Mouse (Mus musculus): ENCODE data around the gene Dyrk2.

The Dyrk2 gene

DNA sequence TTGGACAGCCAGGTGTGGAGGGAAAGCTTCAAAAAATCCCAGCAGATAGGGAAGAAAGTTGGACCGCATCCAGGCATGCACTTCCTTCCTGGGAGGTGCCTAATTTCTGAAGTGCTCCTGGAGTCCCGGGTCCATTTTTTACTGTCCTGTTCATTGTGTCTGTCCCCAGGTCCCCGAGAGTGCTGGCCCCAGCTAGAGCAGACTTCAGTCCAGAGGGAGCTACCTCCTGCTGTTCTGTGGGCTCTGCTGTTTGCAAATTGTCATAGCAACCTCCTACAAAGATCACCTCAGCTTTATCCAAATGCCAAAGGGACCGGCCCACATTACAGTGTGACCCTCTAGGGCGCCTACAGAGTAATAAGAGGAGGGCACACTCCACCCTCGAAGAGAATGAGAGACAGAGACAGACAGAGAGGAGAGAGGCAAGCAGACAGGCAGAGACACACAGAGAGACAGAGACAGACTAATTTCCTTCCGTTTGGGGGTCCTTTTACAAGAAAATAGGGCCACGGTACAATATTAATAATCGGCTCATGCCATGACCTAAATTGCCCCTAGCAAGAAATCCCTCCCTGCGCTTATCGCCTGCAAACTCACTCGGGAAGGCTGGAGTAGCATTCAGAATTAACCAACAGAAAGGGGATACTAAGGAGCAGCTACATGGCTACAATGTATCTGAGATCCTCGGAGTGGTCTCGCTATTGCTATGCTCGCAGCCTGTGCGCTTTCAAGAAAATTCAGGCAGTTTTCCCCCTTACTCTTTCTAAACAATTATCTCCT lies at the start of gene Dyrk2:
TSS of gene Dyrk2 (minus strand) at position 9 of the 780 bp plus-strand sequence.
- no peak for DNase-seq (ENCODE audit: low spot score)

DNA sequence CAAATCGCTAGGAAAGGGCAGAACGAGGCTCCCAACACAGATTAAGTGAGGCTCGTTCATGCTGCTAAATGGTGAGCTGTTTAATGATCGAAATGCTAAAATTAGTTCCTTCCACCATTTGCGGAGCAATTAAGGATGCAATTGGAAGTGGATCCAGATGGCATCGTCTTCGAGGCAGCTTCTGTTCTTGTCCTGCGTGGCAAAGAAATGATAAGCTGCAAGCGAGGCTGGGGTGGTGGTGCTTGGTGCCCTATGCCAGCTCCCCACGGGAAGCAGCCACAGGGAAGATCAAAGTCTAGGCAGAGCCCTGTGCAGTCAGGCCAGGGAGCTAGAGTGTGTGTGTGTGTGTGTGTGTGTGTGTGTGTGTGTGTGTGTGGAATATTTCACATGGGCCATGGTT lies 32.6 kb upstream of the Dyrk2 start:
- no peak for DNase-seq (ENCODE audit: low spot score)

GRCm38 (mm10) chr10:118893645-118894044 lies 23.6 kb upstream of the Dyrk2 start:
- DNase-seq (ENCODE audit: low spot score), result no peak

GRCm38 (mm10) chr10:118884126-118884525 lies 14.1 kb upstream of the Dyrk2 start:
- no peak for DNase-seq (ENCODE audit: low spot score)

DNA sequence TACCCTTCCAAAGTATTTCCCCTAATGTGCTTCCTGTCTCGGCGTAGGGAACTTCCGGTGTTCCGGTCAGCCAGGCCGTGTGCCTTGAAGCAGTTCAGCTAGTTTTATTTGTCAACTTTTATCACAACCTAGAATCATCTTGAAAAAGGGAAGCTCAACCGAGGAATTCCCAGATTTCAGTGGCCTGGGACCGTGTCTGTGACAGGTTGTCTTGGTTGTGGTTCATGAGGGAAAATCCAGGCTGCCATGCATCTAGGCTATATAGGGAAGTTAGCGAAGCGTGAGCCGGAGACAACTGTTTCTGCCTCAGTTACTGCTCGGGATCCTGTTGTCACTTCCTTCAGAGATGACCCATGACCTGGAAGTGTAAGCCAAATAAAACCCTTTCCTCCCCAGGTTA lies 13.3 kb upstream of the Dyrk2 start:
- DNase-seq (ENCODE audit: low spot score), result no peak

DNA sequence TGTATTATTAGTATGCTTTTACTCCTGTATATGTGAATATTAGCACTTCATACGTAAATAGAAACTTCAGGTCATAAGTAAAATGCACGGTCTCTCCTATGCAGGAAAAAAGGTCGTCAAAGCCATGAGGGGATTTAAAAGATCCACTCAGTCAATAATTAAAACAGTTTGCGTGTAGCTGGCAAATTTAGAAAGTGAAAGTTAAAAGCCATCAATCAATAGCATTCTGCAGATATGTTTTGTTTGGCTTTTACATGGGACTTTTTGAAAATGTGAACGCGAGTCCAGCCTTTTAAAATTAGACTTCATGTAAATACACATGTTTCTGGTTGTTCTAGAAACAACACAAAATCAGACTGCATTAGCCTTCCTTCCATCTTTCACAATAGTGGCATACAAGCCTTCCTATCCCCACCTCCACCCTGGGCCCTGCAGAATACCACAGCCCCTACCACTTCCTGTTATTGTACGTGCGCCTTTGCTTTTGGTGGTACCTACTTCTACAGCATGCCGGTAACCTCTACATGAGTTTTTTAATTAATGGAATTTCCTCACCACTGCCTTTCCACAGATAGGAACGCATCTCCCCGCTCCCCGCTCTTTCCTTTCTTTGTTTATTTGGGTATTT lies 12.4 kb upstream of the Dyrk2 start:
- no peak for DNase-seq (ENCODE audit: low spot score)

DNA sequence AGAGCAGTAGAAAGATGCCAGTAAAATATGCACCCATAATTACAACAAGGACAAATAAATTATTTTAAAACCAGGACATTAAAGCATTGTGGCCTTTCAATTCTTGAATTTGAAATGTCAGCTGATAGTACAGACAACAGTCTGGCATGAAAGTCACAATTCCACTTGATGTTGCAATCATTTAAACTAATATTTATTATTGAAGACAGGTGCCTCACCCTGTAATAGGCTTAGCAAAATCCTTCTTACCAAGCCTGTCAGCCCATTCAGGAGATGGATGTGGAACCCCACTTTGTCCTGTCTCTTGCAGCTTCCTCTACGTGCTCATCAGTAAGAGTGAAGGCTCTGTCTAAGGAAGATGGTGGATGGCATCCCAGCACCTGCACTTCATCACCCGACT lies 10.8 kb upstream of the Dyrk2 start:
- DNase-seq (ENCODE audit: low spot score), result no peak

GRCm38 (mm10) chr10:118872196-118872595 lies 2.2 kb upstream of the Dyrk2 start:
- DNase-seq (ENCODE audit: low spot score), result no peak

- DNase-seq (ENCODE audit: low spot score), result peak; percentile 63
These were observed 413 bp downstream of the Dyrk2 start for GRCm38 (mm10) chr10:118869591-118870001.

DNA sequence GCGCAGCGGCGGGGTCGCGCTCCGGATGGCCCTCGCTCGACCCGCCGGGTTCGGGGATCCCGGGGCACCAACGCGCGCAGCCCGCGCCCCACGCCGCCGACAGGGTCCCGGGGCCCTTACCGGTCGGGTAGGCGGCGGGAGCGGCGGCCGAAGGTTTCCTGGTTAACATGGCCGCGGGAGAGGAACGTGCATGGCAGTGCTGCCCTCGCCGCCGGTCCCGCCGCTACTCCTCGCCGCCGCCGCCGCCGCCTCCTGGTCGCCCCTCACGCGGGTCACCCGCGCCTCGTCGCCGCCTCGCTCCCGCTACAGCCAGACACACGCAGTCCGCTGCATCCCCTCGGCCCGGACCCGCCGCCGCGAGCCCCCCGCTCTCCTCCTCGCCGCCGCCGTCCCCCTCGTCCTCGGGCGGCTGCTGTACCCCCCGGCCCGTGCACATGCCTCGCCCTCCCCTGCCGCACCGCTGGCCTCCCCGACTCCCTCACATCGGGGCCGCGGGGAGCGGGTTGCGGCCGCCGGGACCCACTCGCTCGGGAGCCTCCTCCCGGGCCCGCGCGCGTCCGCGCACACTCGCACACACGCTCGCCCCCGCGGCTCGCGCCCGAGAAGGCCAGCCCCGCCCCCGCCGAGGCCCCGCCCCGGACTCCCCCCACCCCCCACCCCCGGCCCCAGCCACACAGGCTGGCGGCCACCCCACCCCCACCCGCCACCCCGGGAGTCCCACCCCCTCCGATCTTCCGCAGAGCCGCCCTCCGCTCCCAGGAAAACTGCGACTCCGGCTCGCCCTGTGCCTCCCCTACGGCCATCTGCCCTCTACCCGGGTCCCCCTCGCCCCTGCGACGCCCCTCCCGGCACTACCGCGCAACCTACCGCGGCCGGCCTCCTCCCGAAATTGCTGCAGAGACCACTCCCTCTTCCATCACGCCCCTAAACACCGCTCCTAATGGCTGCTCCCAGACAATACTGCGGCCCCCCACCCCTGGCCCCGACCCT lies 1.1 kb downstream of the Dyrk2 start:
- peak; percentile 64 for DNase-seq (ENCODE audit: low spot score)

- DNase-seq (ENCODE audit: low spot score), result no peak
These were observed 2.0 kb downstream of the Dyrk2 start for GRCm38 (mm10) chr10:118867896-118868600.

- no peak for DNase-seq (ENCODE audit: low spot score)
These were observed 2.6 kb downstream of the Dyrk2 start for GRCm38 (mm10) chr10:118867304-118867895.

- DNase-seq (ENCODE audit: low spot score), result no peak
These were observed 5.0 kb downstream of the Dyrk2 start for GRCm38 (mm10) chr10:118864976-118865375.

DNA sequence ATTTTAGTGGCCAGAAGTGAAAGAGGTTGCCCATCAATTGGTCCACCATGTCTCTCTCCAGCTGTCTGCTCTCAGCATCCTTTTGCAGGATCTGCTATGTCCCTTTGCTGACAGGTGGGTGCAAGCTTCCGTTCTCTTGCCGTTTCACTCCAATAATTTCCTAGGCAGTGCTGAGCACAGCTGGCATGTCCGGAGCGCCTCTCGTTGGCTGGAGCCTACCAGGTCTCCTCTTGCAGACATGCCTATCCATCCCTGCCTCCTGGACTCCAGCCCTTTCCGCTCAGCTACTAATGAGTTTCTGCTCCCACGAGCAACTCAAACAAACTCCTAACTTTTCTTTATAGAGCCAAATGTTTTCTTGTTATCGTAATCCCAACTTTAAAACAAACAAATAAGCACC lies 6.4 kb downstream of the Dyrk2 start:
- DNase-seq (ENCODE audit: low spot score), result no peak

- no peak for DNase-seq (ENCODE audit: low spot score)
These were observed 7.8 kb downstream of the Dyrk2 start for GRCm38 (mm10) chr10:118862233-118862632.

- DNase-seq (ENCODE audit: low spot score), result peak; percentile 42
These were observed 8.6 kb downstream of the Dyrk2 start for GRCm38 (mm10) chr10:118861234-118862025.

DNA sequence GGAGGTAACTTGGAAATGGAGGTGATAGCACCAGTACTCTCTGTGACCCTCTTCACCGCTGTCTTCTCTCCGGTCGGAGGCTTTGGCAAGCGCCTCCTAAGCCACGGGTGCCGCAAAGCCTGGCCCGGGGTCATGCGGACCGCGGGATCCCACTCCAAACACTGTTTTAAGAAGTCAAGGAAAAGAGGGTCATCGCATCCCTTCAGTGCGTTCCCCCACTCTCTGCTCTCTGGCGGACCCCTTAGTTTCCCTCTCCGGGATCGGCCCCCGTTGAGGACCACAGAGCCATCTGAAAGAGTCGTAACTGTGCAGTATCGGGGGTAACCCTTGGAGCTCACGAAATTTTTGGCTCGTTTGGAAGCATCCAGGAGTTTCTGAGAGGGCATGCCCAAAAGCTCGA lies 10.4 kb downstream of the Dyrk2 start:
- no peak for DNase-seq (ENCODE audit: low spot score)

GRCm38 (mm10) chr10:118854641-118855040 lies 15.4 kb downstream of the Dyrk2 start:
- no peak for DNase-seq (ENCODE audit: low spot score)

- DNase-seq (ENCODE audit: low spot score), result no peak
These were observed 17.5 kb downstream of the Dyrk2 start for GRCm38 (mm10) chr10:118852554-118852953.

- DNase-seq (ENCODE audit: low spot score), result no peak
These were observed 21.5 kb downstream of the Dyrk2 start for GRCm38 (mm10) chr10:118848501-118848900.
